Mouse (Mus musculus): ENCODE data around the gene Arhgap25. TPM values are rescaled to one million over a fixed set of nuclear protein-coding genes. Genes with fewer than 3 reads are reported as not detected.

Arhgap25 gene
- polyA plus RNA-seq, 1 experiment from 2014 or later: 3.4 TPM

DNA sequence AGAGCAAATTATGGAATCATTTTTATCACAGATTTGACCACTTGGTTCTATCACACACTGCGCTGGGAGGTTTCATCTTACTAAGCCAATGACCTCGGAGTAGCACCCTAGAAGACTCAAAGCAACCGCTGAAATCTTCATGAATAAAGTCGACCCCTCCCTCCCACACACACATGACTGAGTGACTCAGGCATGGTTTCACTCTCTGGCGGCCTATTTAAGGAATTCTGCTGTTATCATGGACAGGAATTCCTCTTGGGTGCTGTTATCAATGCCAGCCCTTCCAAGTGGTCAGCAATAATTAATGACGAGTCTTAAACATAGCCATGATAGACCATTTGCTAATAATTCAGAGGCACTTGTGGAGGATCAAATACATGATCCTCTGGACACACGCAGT lies 110.8 kb downstream of the Arhgap25 start:
- H3K4me2 ChIP-seq (replicated peaks): no peak overlapping the region
- no peak overlapping the region for H3K27ac ChIP-seq
- no peak overlapping the region for H3K4me3 ChIP-seq (replicated peaks)
- H3K4me1 ChIP-seq (replicated peaks): no peaks in the 10 kb centered on the region
- WGBS: 66% methylated on average over 7 of the region's 7 CpGs
- H3K9ac ChIP-seq: no peak overlapping the region
- H3K9me3 ChIP-seq: no peaks in the 10 kb centered on the region
- H3K36me3 ChIP-seq: no peaks in the 10 kb centered on the region
- no peak for ATAC-seq
- no peaks in the 10 kb centered on the region for H3K27me3 ChIP-seq (replicated peaks)

DNA sequence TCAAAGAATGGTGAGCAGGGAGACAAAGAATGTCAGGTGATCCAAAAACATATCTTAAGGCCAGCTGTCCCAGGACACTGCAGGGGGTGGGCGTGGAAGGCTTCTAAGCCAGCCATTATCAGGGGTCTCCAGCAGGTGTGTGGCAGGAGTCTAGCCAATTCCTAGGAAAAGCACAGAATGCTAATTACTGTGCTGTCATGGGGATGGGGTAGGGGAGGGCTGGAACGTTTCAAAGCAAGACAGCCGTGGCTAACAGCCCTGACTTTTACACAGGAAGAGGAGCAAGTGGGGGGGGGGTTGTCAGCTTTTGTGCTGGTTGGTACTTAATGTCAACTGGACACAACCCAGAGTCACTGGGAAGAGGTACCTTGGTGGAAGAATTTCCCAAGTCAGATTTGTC lies 121.0 kb downstream of the Arhgap25 start:
- 35% methylated on average over 3 of the region's 3 CpGs for WGBS
- ATAC-seq: no peak
- no peaks in the 10 kb centered on the region for H3K9me3 ChIP-seq
- no peak overlapping the region for H3K9ac ChIP-seq
- H3K36me3 ChIP-seq: no peaks in the 10 kb centered on the region
- no peaks in the 10 kb centered on the region for H3K4me1 ChIP-seq (replicated peaks)
- H3K27ac ChIP-seq: no peak overlapping the region
- no peaks in the 10 kb centered on the region for H3K27me3 ChIP-seq (replicated peaks)
- no peak overlapping the region for H3K4me2 ChIP-seq (replicated peaks)
- no peak overlapping the region for H3K4me3 ChIP-seq (replicated peaks)

Other genes with a start within 250 kb of the Arhgap25 start
- 5.9 and 6.5 TPM in 2 replicates for gene Antxr1, start 197.4 kb downstream of the Arhgap25 start, polyA plus RNA-seq (2015; fragmentation: Nextera tagmentation; extraction: Ambion mirVana)
- gene Gkn1, start 182.3 kb downstream of the Arhgap25 start, polyA plus RNA-seq (2015; fragmentation: Nextera tagmentation; extraction: Ambion mirVana): 0.21 and 0.41 TPM in 2 replicates
- 0.21 TPM in 1 of 2 replicates, not detected in the other for gene Gkn2, start 159.9 kb downstream of the Arhgap25 start, polyA plus RNA-seq (2015; fragmentation: Nextera tagmentation; extraction: Ambion mirVana)
- 0.68 and 0.93 TPM in 2 replicates for gene Gkn3, start 144.3 kb downstream of the Arhgap25 start, polyA plus RNA-seq (2015; fragmentation: Nextera tagmentation; extraction: Ambion mirVana)
- not detected in 2 replicates for gene Bmp10, start 104.3 kb downstream of the Arhgap25 start, polyA plus RNA-seq (2015; fragmentation: Nextera tagmentation; extraction: Ambion mirVana)
- gene Prokr1, start 57.5 kb upstream of the Arhgap25 start, polyA plus RNA-seq (2015; fragmentation: Nextera tagmentation; extraction: Ambion mirVana): 2.6 and 2.7 TPM in 2 replicates
- gene Aplf, start 138.9 kb upstream of the Arhgap25 start, polyA plus RNA-seq (2015; fragmentation: Nextera tagmentation; extraction: Ambion mirVana): 13.3 and 15.1 TPM in 2 replicates
- 0.90 and 1.0 TPM in 2 replicates for gene Efcc1, start 197.6 kb upstream of the Arhgap25 start, polyA plus RNA-seq (2015; fragmentation: Nextera tagmentation; extraction: Ambion mirVana)
- 1.4 and 2.2 TPM in 2 replicates for gene Gp9, start 244.8 kb upstream of the Arhgap25 start, polyA plus RNA-seq (2015; fragmentation: Nextera tagmentation; extraction: Ambion mirVana)